Mouse (Mus musculus) ES-E14 (cell line): ENCODE results near the gene Mybph. TPM values are rescaled to one million over a fixed set of nuclear protein-coding genes. Genes with fewer than 3 reads are reported as not detected.

Source experiments
- DNase-seq: peaks from one replicate; pipeline ENCODE4 v3.0.0-alpha.2; 2013; ENCODE audit warnings: low read depth, low spot score
- H3K27ac ChIP-seq: 2 replicates; pipeline ENCODE4 v1.5.1; 2012; ENCODE audit warnings: low read depth, mild to moderate bottlenecking, low read length, moderate library complexity, mixed read lengths; ENCODE audit not compliant: poor library complexity, insufficient read depth, severe bottlenecking
- H3K36me3 ChIP-seq: 2 replicates; pipeline ENCODE4 v1.6.1; 2012; ENCODE audit warnings: mild to moderate bottlenecking, low read length, moderate library complexity, mixed read lengths; ENCODE audit not compliant: control insufficient read depth, poor library complexity, insufficient read depth, severe bottlenecking
- H3K4me1 ChIP-seq, 2 experiments: fragments of 150-350 bp in 1 of 2; sonication (generic) in 1 of 2; 2 replicates each; pipeline ENCODE4 v1.6.1; 2012; ENCODE audit warnings: low read length in 2 of 2, mild to moderate bottlenecking in 1 of 2, mixed read lengths in 1 of 2; ENCODE audit not compliant: control insufficient read depth in 2 of 2, insufficient read depth in 2 of 2, poor library complexity in 1 of 2
- H3K4me3 ChIP-seq, 2 experiments: fragments of 150-350 bp in 1 of 2; sonication (generic) in 1 of 2; 2 replicates each; pipeline ENCODE4 v1.5.1; 2012; ENCODE audit warnings: low read length in 2 of 2, low read depth in 1 of 2, mild to moderate bottlenecking in 1 of 2, mixed read lengths in 1 of 2; ENCODE audit not compliant: insufficient read depth in 1 of 2, poor library complexity in 1 of 2, severe bottlenecking in 1 of 2
- H3K9ac ChIP-seq: 2 replicates; pipeline ENCODE4 v1.6.1; 2012; ENCODE audit warnings: low read depth, mild to moderate bottlenecking, low read length, mixed read lengths; ENCODE audit not compliant: poor library complexity, insufficient read depth, severe bottlenecking
- H3K9me3 ChIP-seq: fragments of 150-350 bp; sonication (generic); 2 replicates; pipeline ENCODE4 v1.6.1; 2012; ENCODE audit warnings: low read depth, mild to moderate bottlenecking, low read length; ENCODE audit not compliant: control insufficient read depth, insufficient read depth
- CHD2 ChIP-seq: IDR thresholded peaks from 2 replicates; pipeline ENCODE4 v1.6.1; 2014; ENCODE audit warnings: mild to moderate bottlenecking, low read depth, low read length, inconsistent platforms
- HCFC1 ChIP-seq: IDR thresholded peaks from 2 replicates; pipeline ENCODE4 v1.6.1; 2012; ENCODE audit warnings: low read length, inconsistent platforms, borderline replicate concordance; ENCODE audit not compliant: insufficient read depth
- MAFK ChIP-seq: IDR thresholded peaks from 2 replicates; pipeline ENCODE4 v1.6.1; 2014; ENCODE audit warnings: mild to moderate bottlenecking, low read depth, low read length, inconsistent platforms; ENCODE audit not compliant: insufficient read depth
- ZC3H11A ChIP-seq: IDR thresholded peaks from 2 replicates; pipeline ENCODE4 v1.6.1; 2012; ENCODE audit warnings: low read depth, mild to moderate bottlenecking, inconsistent platforms, low read length, borderline replicate concordance
- ZNF384 ChIP-seq: IDR thresholded peaks from 2 replicates; pipeline ENCODE4 v1.6.1; 2012; ENCODE audit warnings: low read depth, low read length, inconsistent platforms
- in situ Hi-C, 2 experiments: fragments of 600-800 bp; cut with MboI; formaldehyde crosslinking; loops; one replicate each; pipeline ENCODE4 v1.15.1; 2025; ENCODE audit warnings: low sequenced_read_pairs in 2 of 2, inconsistent platforms in 1 of 2; ENCODE audit not compliant: unreplicated experiment in 2 of 2
- total RNA-seq: library from RNA; depleted of rRNA; stranded (reverse); fragments of 300-350 nt; gene quantifications from 2 replicates; pipeline ENCODE4 v1.2.3, GENCODE M21; 2012

The Mybph gene
- total RNA-seq, 1 experiment, result not detected

GRCm38 (mm10) chr1:134229806-134230575, 36.7 kb downstream of the Mybph start:
- TF ChIP-seq CHD2 (no peak), MAFK (no peak), ZC3H11A (no peak), ZNF384 (no peak), HCFC1 (no peak)
- Histone ChIP-seq H3K36me3 (no peaks in the 10 kb centered on the region), H3K9me3 (no peaks in the 10 kb centered on the region), H3K4me1 (peaks cover 0 to 3% of the 10 kb centered on the region in 2 experiments; a peak in 1 of 4 replicates), H3K9ac (no peak overlapping the region), H3K27ac (no peak overlapping the region), H3K4me3 (no peak overlapping the region)
- in situ Hi-C loops, result no loop called here
- no peak for DNase-seq

GRCm38 (mm10) chr1:134230638-134231228, 37.5 kb downstream of the Mybph start:
- no peaks in the 10 kb centered on the region for H3K9me3 ChIP-seq
- H3K27ac ChIP-seq, result no peak overlapping the region
- TF ChIP-seq CHD2 (no peak), HCFC1 (no peak), ZNF384 (no peak), ZC3H11A (no peak), MAFK (no peak)
- H3K9ac ChIP-seq, result no peak overlapping the region
- DNase-seq, result no peak
- in situ Hi-C loops, result no loop called here
- peaks cover 0 to 3% of the 10 kb centered on the region in 2 experiments; a peak in 1 of 4 replicates for H3K4me1 ChIP-seq
- H3K36me3 ChIP-seq, result no peaks in the 10 kb centered on the region
- no peak overlapping the region for H3K4me3 ChIP-seq

GRCm38 (mm10) chr1:134231270-134231669, 38.0 kb downstream of the Mybph start:
- Histone ChIP-seq H3K4me1 (peaks cover 0 to 3% of the 10 kb centered on the region in 2 experiments; a peak in 1 of 4 replicates), H3K27ac (no peak overlapping the region), H3K9me3 (no peaks in the 10 kb centered on the region), H3K36me3 (no peaks in the 10 kb centered on the region), H3K4me3 (no peak overlapping the region), H3K9ac (no peak overlapping the region)
- TF ChIP-seq ZC3H11A, result no peak
- TF ChIP-seq CHD2, result no peak
- TF ChIP-seq ZNF384, result no peak
- no peak for TF ChIP-seq MAFK
- no peak for TF ChIP-seq HCFC1
- in situ Hi-C loops, result no loop called here
- no peak for DNase-seq

GRCm38 (mm10) chr1:134231681-134232080, 38.4 kb downstream of the Mybph start:
- no peak overlapping the region for H3K9ac ChIP-seq
- TF ChIP-seq HCFC1 (no peak), ZC3H11A (no peak), CHD2 (no peak), MAFK (no peak), ZNF384 (no peak)
- no peaks in the 10 kb centered on the region for H3K36me3 ChIP-seq
- H3K27ac ChIP-seq, result no peak overlapping the region
- H3K4me1 ChIP-seq, result peaks cover 0 to 3% of the 10 kb centered on the region in 2 experiments; a peak in 1 of 4 replicates
- H3K9me3 ChIP-seq, result no peaks in the 10 kb centered on the region
- no peak for DNase-seq
- in situ Hi-C loops, result no loop called here
- H3K4me3 ChIP-seq, result no peak overlapping the region

- no peak for TF ChIP-seq CHD2
- TF ChIP-seq ZNF384, result no peak
- TF ChIP-seq HCFC1, result no peak
- no peak for TF ChIP-seq ZC3H11A
- no peak for TF ChIP-seq MAFK
- Histone ChIP-seq H3K4me1 (peaks cover 0 to 3% of the 10 kb centered on the region in 2 experiments; a peak in 1 of 4 replicates), H3K4me3 (no peak overlapping the region), H3K9ac (no peak overlapping the region), H3K9me3 (no peaks in the 10 kb centered on the region), H3K27ac (no peak overlapping the region), H3K36me3 (no peaks in the 10 kb centered on the region)
- no peak for DNase-seq
- in situ Hi-C loops, result no loop called here
Observed at GRCm38 (mm10) chr1:134232326-134232725, 39.1 kb downstream of the Mybph start.
